ENCODE assay signal across 30 mouse cellular contexts in the genomic region with DNA sequence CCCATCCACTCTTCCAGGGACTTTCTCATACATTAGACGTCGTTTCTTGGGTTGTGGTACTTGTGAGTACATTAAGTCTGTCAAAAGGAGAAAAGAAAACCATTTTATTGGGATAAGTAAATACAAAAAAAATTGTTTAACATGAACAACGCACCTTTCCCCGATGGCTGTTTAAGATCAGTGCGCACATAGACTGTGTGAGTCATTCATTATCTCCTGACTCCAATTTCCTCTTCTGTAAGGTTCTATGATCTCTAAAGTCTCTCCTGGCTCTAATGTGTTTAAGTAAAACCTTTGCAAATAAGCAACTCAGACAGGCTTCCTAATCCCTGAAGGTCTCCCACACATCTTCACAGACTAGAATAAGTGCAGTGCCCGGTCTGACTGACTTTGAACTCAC. TPM values are rescaled to one million over a fixed set of nuclear protein-coding genes. Genes with fewer than 3 reads are reported as not detected.
"Had no signal": no experiment of that assay in that cellular context is flagged by ENCODE, and none has a peak within 500 bp of the region (broad histone marks: within the 10 kb centered on the region; RNA-seq: fewer than 3 reads in every experiment).

No protein-coding gene starts in this region.

- H3K36me3 ChIP-seq: heart, embryonic 15.5 days; intestine, embryonic 15.5 days had no signal

- DNase-seq: heart, postnatal 10 days; heart, postnatal 14 days; heart, postnatal 36 days; heart, postnatal 4 days; kidney, adult 11 months; kidney, adult 18-20 months; kidney, adult 2 months; kidney, adult 8-10 months; kidney, adult 9 months; kidney, postnatal 10 days; kidney, postnatal 14 days; kidney, postnatal 25 days; kidney, postnatal 36 days; kidney, postnatal 4 days; layer of hippocampus, postnatal 36 days had no signal

- H3K27ac ChIP-seq: heart, embryonic 15.5 days; hindbrain, embryonic 10.5 days; hindbrain, embryonic 12.5 days; hindbrain, embryonic 13.5 days; hindbrain, embryonic 14.5 days; hindbrain, embryonic 15.5 days; hindbrain, postnatal 0 days; intestine, embryonic 15.5 days; kidney, embryonic 15.5 days; kidney, postnatal 0 days; layer of hippocampus, adult 2 months; left cerebral cortex, adult 2 months had no signal

- H3K9ac ChIP-seq: heart, embryonic 15.5 days; hindbrain, embryonic 12.5 days; hindbrain, embryonic 13.5 days; hindbrain, embryonic 14.5 days; hindbrain, embryonic 15.5 days; intestine, embryonic 15.5 days; kidney, embryonic 15.5 days had no signal

- H3K4me3 ChIP-seq: heart, embryonic 15.5 days; hindbrain, embryonic 10.5 days; hindbrain, embryonic 12.5 days; hindbrain, embryonic 13.5 days; hindbrain, embryonic 15.5 days; intestine, embryonic 15.5 days; kidney, embryonic 15.5 days; layer of hippocampus, adult 2 months; left cerebral cortex, adult 2 months had no signal

- H3K9me3 ChIP-seq: heart, embryonic 15.5 days; hindbrain, embryonic 10.5 days; hindbrain, embryonic 12.5 days; hindbrain, embryonic 13.5 days; hindbrain, embryonic 15.5 days; intestine, embryonic 15.5 days; kidney, embryonic 15.5 days had no signal

- H3K4me1 ChIP-seq: heart, embryonic 15.5 days; hindbrain, embryonic 15.5 days; intestine, embryonic 15.5 days; kidney, embryonic 15.5 days had no signal

- H3K27me3 ChIP-seq: heart, embryonic 15.5 days; hindbrain, embryonic 12.5 days; hindbrain, embryonic 13.5 days; hindbrain, embryonic 15.5 days; intestine, embryonic 15.5 days; kidney, embryonic 15.5 days had no signal

RNA-seq across cellular contexts. Expression of gene Gm20503, which starts 40.9 kb away (rescaled TPM):
- total RNA-seq: hematopoietic stem cell, adult 5-6 weeks; hindbrain, postnatal 0 days had no signal
- polyA plus RNA-seq: inflammation-experienced regulatory T-cells, adult 6 months; kidney, adult 2 months; large intestine, adult 2 months had no signal
